Mouse (Mus musculus): ENCODE measurements around the gene Arpc2.
"Not testable (repeated sequence)": the region's sequence is repeated elsewhere in the genome, so short reads cannot be mapped to it uniquely, and the experiment has no call there.

Arpc2 gene

DNA sequence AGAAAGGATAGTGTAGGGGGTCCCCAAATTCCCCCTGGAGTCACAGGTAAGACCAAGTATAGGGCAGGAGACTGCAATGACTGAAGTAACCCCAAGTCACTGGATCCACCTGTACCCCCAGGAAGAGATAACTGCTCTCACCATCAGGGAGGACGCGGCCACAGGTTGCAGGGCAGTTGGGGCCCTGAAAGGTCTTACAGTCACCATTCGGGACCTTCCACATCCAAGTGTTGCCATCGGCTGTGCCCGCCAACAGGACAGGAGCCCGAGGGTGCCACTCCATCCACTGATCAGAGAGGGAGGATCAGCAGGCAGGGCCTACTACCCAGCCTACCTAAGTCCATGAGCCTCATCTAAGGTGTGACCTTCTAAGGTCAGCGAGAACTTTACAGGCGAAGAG, 46.0 kb downstream of the Arpc2 start:
- in situ Hi-C loops (cut with MboI, MseI), result loop anchor here (5.0 kb wide), 1 partner anchor 1035 kb away; the partner anchor contains the start of gene Dnpep

DNA sequence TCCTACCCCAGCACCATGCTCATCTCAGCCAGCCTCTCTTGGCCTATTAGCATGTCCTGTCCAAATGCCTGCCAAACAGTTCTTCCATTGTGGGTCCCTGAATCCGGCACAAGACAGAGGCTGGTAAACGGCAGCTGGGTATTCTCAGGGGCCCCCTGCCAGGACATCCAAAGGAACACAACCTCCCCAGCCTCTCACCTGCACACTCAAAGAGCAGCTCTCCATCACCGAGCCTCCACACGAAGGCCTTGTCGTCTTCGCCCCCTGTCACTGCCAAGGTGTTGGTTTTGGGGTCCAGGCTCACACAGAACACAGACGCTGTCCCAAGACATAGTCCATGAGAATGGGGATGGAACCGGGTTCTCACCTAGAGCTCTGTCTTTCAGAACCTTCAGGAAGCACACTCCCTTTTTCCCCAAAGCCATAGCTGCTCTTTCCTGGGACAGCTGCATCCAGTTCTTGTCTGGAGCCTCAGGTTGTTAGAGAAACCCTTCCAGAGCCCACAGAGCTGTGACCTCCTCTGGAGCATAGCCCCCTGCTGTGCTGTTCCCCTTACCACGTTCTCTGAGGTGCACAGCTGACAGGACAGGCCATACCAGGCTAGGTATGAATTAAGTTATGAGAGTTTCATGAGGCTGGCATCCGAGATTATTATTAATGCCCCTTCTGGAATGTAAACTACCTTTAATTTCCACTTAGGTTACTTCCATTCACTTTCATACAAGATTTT, 47.2 kb downstream of the Arpc2 start:
- in situ Hi-C loops (cut with MboI, MseI), result loop anchor here (5.0 kb wide), 1 partner anchor 1034 kb away; the partner anchor contains the start of gene Dnpep

DNA sequence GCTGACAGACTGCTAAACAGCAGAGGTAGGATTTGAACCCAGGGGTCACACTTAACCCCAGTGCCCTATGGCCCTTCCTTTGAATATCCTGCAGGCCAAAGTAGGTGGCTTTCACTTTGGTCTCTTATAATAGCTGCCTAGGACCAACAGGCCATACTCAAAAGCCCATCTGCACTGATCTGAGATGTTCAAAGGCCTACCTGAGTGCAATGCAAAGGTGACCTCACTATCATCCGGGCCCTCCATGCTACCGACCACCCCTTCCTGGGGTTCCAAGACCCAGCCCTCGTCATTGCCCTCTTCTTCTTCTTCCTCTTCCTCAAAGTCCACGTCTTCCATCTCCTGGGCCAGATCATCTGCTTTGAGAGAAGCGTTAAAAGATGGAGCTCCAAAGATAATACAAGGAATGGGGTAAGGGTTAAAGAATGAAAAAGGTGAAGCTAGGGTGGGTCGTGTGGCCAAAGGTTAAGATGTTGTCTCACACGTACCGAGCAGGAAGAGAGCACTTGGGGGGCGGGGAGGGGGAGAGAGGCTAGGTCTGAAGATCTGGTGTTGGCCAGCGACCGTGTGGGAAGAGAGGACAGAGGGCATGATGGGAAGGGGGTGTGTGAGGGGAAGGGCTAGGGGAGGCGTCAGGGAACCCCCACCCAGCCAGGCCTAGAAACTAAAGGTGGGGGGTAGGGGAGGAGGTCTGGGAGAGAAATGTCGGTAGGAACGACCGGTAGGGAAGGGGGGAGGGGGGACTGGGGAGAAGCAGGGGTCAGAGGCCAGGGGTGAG, 48.0 kb downstream of the Arpc2 start:
- in situ Hi-C loops (cut with MboI, MseI), result loop anchor here (5.0 kb wide), 1 partner anchor 1033 kb away; the partner anchor contains the start of gene Dnpep

DNA sequence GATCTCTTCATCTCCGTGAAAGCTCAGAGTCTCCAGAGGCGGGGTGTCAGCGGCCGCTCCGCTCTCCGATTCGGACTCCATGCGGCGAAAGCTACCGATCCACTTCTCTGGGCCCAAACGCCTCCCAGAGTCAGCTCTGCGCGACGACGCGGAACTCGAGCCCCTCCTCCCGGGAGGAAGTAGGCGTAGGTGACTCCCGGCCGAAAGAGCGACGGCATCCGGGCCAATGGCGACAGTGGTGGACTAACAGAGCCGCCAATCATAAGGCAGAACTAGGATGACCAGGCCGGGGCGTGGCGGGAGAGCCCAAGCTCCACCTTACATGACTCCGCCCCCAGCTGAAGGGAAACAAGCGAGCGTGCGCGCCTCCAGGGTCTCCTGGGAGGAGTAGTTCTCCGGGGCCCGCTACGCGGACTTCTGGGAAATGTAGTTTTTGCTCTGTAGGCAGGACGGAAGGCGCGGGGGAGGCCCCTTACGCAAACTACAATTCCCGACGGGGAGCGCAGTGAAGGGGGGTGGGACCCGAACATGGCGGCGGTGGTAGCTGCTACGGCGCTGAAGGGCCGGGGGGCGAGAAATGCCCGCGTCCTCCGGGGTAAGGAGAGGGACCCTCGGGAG, 48.8 kb downstream of the Arpc2 start, which contains the start of the genes Aamp and Pnkd:
Gene Aamp, minus strand, starts transcription at position 196 of the 618 bp plus-strand sequence.
Gene Pnkd, plus strand, starts transcription at position 388 of the 618 bp plus-strand sequence.
- in situ Hi-C loops (cut with MboI, MseI), result loop anchor here (5.0 kb wide), 1 partner anchor 1033 kb away; the partner anchor contains the start of gene Dnpep

DNA sequence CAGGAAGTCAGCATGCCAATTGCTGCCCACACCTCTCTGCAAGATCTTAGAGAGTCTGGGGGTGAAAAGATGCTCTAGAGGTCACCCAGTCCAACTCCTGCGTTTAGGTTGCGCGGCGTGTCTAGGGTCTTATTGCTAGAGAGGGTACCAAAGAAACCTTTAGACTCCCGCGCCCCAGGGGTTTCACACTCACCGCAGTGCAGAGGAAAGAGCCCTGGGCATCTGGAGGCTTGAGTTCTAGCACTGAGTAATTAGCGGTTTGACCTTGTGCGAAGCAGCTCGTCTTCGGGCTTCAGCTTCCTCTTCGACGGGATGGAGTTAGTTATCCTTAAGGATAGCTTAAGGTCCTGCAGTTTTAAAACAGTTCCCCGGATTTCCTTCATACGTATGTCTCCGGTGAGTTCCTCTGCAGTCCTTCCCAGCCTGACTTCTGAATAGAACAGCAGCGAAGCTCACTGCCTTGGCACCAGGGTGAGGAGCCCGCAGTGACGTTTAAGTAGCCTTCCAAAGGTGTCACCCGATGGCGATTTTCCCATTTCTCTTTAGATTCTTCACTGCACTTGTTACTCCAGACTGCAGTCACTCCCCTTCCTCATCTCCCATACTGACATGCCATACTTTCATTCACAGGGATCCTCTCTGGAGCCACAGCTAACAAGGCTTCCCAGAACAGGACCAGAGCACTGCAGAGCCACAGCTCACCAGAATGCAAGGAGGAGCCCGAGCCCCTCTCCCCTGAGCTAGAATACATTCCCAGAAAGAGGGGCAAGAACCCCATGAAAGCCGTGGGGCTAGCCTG, 49.5 kb downstream of the Arpc2 start:
- in situ Hi-C loops (cut with MboI, MseI), result no loop called here

DNA sequence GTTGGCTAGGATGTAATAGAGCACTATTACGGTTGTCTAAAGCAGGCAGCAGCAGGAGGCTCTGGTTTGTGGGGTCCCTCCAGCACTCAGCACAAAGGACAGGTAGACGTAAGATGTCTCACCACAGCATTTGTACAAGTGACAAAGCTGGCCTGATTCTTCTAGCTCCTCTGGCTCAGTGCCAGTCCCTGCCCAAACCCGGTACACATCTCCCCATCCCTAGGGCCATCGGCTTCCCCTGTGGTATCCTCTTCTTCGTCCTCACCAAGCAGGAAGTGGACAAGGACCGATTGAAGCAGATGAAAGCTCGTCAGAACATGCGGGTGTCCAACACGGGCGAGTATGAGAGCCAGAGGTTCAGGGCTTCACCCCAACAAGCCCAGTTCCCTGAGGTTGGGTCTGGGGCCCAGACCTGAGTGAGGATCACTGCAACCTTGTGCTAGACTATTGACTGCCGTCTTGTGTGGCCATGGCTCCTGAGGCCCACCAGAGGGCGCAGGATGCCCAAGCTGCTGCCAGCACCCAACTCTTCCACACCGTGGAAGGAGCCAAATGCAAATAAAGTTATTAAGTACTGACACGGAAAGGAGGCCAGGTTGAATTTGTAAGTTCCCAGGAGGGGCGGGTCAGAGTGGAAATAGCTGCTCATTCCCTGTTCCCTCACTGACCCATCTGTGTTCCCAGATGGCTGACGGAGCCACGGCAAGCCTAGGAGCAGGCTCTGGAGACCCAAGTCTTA, 51.2 kb downstream of the Arpc2 start:
- in situ Hi-C loops (cut with MboI, MseI), result not testable (repeated sequence)

DNA sequence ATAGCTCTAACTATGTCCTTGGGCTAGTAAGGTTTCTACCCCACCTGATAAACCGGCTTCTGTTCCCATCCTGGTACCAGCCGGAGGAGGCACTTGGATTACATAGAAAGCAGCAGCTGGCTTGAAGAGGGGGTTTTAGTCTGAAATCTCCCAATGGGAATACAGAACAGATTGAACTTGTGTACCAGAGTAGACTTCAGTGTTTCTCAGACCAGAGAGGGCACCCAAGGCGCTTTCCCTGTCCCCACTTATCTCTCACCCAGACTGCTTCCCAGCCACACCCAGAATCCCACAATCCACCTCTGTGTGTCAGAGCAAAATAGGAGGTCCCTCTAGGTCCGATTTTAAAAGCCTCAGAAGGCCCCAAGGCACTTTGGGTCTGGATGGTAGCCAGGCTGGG, 52.4 kb downstream of the Arpc2 start:
- in situ Hi-C loops (cut with MboI, MseI), result no loop called here

DNA sequence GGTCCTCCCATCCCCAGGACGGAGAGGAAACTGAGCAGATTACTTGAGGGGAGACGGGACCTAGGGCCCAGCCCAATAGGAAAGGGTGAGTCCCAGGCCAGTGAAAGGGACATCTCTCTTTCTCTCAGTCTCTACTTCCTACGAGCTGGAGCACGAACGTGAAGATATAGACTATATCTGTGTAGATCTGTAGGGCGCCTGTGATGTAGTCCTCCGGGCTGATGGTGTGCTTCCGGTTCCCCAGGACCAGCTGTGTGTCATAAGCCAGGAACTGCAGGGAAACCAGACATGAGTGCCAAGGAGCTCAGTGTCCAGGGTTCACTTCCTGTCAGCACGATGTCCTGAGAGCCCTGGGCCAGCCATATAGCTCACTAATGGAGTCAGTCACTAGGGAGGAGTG, 53.4 kb downstream of the Arpc2 start:
- in situ Hi-C loops (cut with MboI, MseI), result no loop called here

DNA sequence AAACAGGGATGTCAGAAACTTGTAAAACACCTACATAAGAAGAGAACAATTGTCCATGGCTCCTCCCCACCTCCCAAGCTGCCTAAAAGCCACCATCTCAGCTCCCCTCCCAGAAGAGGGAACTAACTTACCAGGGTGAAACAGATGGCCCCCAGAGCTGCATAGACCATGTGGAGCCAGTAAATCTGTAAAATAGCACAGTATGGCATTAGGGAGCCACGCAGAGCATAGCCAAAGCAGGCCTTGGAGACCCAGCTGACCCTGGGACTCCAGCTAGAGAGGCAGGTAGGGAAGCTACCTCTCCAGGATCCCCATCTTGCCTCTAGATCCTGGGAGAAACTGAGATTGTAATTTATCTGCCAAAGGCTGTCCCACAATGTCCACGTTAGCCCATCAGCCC, 53.9 kb downstream of the Arpc2 start:
- in situ Hi-C loops (cut with MboI, MseI), result loop anchor here (10.0 kb wide), 1 partner anchor 95 kb away; no protein-coding TSS in a partner anchor

DNA sequence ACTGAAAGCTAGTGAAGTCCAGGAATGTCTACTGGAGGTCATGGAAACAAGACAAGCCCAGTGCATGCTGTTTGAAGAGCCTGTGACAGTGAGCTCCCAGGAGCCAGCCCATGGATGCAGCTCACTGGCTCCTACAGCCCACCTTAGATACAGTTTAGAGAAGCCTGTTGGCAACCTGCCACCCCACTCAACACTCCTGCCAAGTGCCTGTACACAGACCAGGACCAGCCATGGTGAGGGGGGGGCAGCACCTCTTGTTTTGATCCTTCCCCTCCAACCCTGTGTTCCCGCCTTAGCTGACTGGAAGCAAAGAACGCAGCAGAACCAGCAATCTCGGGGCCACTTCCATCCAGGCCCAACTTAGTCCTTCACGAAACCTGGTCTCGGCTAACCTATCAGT, 54.3 kb downstream of the Arpc2 start:
- in situ Hi-C loops (cut with MboI, MseI), result loop anchor here (10.0 kb wide), 1 partner anchor 95 kb away; no protein-coding TSS in a partner anchor

DNA sequence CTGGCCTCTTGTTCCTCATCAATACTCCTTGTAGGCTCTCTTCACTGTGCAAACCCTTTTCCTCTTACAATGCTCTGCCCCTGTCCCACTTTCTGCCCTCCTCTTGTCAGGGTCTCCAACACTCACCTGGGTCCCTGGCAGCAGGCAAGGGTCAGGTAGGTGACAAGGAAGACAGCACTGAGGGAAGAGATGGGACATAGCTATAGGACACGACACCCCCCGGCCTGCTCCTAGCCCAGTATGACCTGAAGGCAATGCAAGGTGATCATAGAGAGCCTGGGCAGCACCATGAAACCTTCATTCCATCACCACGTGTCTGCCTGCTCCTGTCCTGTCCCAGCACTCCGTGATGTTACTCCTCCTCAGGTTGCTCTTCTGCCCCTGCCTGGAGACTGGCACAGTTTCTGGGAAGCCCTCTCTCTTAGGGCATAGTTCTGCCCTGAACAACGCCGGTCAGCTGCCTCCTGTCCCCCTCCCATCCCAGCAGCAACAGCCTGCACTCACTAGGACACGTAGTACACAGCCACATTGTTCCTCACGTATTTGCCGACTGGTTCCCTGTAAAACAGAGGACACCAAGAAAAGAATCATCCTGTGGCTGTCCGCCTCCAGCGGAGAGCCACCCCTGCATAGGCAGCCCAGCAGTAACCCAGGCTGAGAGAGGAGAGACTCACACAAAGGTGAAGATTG, 56.6 kb downstream of the Arpc2 start:
- in situ Hi-C loops (cut with MboI, MseI), result loop anchor here (10.0 kb wide), 1 partner anchor 92 kb away; no protein-coding TSS in a partner anchor

DNA sequence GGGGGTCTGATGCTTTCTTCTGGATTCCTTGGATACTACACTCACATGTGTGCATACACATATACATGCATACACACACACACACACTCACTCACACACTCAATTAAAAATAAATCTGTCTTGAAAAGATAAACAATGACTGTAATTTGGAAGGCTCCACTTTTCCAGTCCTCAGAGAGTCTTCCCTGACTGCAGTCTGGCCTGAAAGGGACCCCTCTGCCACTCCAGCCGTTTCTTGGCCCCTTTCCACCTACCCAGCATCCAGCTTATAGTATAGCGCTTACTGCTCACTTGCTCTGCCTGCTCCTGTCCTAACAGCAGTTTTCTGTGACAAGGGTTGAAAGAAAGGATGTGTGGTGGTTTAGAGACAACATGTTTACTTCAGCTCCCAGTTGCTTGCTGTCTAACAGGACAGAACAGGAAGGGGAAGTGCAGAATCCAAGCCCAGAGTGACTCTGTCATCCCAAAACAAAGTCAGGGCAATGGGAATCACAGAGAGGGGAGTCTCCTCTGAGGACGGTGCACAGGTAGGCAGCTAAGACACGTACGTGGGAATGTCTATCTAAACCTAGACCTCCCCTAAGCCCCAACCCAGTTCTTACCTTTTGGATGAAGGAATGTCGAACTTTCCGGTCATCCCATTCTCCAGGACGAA, 57.5 kb downstream of the Arpc2 start:
- in situ Hi-C loops (cut with MboI, MseI), result loop anchor here (10.0 kb wide), 1 partner anchor 91 kb away; no protein-coding TSS in a partner anchor

DNA sequence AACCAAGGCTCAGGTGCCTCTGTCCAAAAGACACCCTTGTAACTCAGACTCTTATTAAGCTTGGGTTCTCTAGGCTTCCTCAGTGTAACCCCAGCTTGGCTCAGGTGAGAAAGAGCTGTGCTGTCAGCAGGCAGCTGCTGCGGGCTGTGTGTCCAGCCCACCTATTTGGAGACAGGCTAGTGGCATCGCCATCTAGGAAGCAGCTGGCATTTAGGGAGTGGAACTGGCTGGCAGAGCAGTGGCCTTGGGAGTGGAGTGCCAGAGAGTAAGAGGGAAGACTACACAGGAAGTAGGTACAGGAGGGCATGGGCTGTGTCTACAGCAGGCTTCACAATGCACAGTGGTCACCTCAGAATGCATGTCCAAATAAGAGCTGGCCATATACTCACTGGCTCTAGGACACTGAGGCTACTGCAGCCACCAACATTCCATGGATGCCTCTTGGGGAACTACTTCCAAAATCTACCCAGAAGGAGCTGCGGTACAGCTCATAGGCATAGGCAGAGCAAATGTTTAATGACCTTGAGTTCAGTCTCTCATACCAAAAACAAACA, 58.3 kb downstream of the Arpc2 start:
- in situ Hi-C loops (cut with MboI, MseI), result loop anchor here (10.0 kb wide), 1 partner anchor 91 kb away; no protein-coding TSS in a partner anchor

DNA sequence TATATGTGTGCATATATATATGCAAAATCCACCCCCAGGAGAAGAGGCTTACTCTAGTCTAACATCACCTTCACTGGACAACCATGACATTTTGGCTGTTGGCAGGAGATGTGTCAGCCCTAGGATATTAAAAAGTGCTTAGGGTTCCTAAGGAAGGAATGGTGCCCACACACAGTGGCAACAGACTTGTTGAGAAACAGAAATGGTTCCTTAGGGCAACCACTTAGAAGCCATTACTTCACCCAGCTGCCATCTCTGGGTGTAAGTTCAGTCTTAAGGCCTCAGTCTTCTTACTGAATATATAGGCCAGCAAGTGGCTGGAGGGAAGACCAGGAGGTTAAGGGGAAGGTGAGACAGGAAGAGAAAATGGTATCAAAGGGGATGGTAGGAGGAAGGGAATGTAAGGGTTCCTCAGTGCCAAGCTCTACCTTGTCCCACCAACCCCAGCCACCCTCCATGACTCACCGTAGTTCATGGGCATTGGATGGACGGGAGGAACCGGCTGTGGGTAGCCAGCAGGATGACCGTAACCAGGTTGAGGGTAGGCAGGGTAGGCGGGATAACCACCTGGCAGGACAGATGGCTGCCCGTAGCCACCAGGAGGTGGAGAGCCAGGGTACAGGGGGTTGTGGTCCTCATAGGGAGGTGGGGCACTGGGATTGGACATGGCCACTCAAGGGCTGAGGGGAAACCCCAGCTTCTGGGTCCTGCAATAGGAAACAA, 59.0 kb downstream of the Arpc2 start:
- in situ Hi-C loops (cut with MboI, MseI), result loop anchor here (10.0 kb wide), 1 partner anchor 90 kb away; no protein-coding TSS in a partner anchor

DNA sequence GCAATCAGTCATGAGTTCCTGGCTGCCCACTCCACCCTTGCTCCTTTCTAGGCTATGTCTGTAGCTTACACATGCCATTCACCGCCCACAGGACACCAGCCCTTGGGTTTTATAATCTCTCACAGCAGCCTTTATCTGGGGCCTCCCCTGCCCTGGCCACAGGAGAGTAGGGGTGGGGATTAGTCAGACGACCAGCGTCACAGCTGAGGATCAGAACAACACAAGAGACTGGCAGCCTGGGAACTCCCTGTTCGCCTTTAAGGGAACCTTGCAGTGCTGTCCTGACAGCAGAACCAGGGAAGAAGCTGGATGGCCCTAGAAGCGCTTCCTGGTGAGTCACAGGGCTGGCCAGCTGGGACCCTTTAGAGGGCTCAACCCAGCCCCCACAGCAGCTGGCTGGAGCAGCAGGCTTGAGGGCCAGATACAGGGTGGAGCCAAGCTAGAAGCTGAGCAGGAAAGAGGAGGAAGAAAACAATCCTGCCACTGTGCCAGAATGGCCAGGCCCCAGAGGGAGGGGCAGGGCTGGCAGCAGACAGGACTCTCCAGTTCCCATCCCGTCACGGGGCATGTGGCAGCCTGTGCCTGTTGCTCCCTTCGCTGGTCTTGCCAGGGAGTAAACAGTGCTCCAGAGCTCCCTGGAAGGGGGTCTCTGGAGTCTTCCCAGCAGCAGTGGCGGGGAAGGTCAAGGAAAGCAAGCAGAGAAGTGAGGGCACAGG, 59.7 kb downstream of the Arpc2 start:
- in situ Hi-C loops (cut with MboI, MseI), result loop anchor here (10.0 kb wide), 1 partner anchor 89 kb away; no protein-coding TSS in a partner anchor

DNA sequence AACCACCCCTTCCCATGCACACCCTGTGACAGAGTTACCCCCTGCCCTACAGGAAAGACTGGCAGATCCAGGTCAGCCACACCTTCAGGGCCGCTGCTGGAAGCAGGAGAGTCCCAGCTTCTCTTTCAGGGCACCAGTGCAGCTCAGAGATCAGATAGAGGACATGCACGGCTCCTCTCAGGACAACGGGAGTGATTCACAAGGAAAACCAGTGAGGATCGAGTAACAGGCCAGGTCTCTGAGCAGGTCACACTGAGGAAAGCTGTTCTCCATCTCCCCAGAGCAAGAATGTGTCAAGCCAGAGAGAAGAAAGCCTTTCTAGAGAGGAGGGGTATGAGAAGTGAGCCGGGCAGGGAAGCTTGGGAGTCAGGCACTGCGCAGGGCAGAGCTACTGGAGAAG, 60.6 kb downstream of the Arpc2 start:
- in situ Hi-C loops (cut with MboI, MseI), result loop anchor here (10.0 kb wide), 1 partner anchor 88 kb away; no protein-coding TSS in a partner anchor

DNA sequence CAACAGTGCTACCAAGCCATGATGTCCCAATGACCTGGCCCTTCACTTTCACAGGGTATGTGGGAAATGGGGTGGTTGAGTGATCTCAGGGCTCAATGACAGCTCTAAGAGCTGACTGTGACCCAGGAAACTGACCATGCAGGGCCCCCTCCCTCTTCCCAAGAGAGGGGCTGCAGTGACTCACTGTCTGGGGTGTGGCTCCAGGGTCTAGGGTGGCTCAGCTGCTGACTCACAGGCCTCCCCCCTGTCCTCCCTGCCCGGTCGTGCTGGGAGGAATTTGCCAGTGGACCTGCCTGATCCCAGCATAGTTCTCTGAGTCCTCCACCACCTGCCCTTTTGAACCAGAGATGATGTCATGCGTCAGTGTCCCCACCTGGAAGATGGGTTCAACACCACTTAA, 61.4 kb downstream of the Arpc2 start:
- in situ Hi-C loops (cut with MboI, MseI), result loop anchor here (10.0 kb wide), 1 partner anchor 88 kb away; no protein-coding TSS in a partner anchor

All from T-helper 2 cell (primary cell).